Comparison of ENCODE assay signal across 8 mouse cellular contexts in the genomic region with DNA sequence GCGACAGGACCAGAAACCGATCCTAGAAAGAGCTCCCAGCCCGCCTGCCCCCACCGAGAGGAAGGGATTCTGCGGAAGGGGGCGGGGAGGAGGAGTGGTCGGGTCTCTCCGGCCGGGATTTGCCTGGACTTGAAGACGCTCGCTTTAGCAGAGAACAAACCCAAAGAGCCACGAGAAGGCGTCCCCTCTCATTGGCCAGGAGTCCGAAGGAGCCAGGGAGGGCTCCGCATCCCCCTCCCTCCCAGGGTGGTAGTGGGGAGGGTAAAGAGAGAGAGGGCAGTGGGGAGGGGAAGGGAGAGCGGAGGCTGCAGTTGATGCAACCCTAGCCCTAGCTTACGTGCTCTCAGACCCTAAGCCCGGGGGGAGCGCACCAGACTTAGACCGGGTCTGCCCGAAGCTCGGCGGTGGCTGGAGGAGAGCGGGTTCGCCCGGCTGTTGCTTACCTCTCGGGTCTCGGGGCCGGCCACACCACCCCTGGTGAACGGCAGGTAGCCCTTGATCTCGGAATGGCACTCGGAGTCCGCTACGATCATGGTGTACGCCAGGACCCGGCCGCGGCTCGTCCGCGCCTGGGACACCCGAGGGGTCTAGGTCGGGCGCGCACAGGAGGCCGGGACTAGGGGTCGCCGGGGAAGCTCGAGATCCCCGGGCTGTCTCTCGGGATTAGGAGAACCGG. TPM values are rescaled to one million over a fixed set of nuclear protein-coding genes. Genes with fewer than 3 reads are reported as not detected.
DNase-seq lines count a peak whose midpoint lies in the region; ATAC-seq lines count a peak whose summit lies in the region.

No protein-coding gene starts in this region.

- peak overlapping the region; percentile 74 for H3K27ac ChIP-seq in heart, embryonic 12.5 days (ENCODE audit: poor library complexity, severe bottlenecking)
- H3K27ac ChIP-seq in kidney, embryonic 16.5 days (ENCODE audit: low read length): peak overlapping the region; percentile 92
- H3K27ac ChIP-seq in liver, embryonic 16.5 days (ENCODE audit: low read length): peak overlapping the region; percentile 81
- peak overlapping the region; percentile 64; the same call in 1 of the 2 replicates for H3K27ac ChIP-seq in neural tube, embryonic 14.5 days (ENCODE audit: low read depth, low read length)

- DNase-seq in CD8-positive naive resting alpha-beta T cell, adult 2 months (ENCODE audit: low read depth in 2 of 2, low spot score in 2 of 2): peak; percentile 24 to 34
- peak; percentile 81 for DNase-seq in brain, adult 2 months (ENCODE audit: low read depth, low spot score)
- peak; percentile 40 for DNase-seq in thymus, postnatal 14 days

- WGBS in heart, embryonic 12.5 days: under 1% methylated on average over 52 of the region's 52 CpGs
- WGBS in kidney, embryonic 16.5 days: under 1% methylated on average over 52 of the region's 52 CpGs
- under 1% methylated on average over 51 of the region's 52 CpGs for WGBS in liver, embryonic 16.5 days (ENCODE audit: insufficient replicate concordance)
- WGBS in neural tube, embryonic 14.5 days: 1% methylated on average over 52 of the region's 52 CpGs

- H3K9ac ChIP-seq in heart, embryonic 12.5 days: peak overlapping the region; percentile 83
- peak overlapping the region; percentile 84 for H3K9ac ChIP-seq in kidney, embryonic 16.5 days (replicated peaks; ENCODE audit: low read length)
- peak overlapping the region; percentile 92 for H3K9ac ChIP-seq in liver, embryonic 16.5 days (ENCODE audit: low read depth, low read length)
- H3K9ac ChIP-seq in neural tube, embryonic 14.5 days (replicated peaks; ENCODE audit: low read depth, low read length): peak overlapping the region; percentile 74

- H3K4me1 ChIP-seq in heart, embryonic 12.5 days (replicated peaks): peaks cover 39% of the 10 kb centered on the region
- peaks cover 39% of the 10 kb centered on the region for H3K4me1 ChIP-seq in kidney, embryonic 16.5 days (ENCODE audit: insufficient read depth, low read length)
- peaks cover 76% of the 10 kb centered on the region for H3K4me1 ChIP-seq in liver, embryonic 16.5 days (ENCODE audit: control insufficient read depth, low read depth, low read length)
- peaks cover 6% of the 10 kb centered on the region; the same call in 1 of the 2 replicates for H3K4me1 ChIP-seq in neural tube, embryonic 14.5 days (ENCODE audit: control insufficient read depth, insufficient read depth, low read length)

- H3K27me3 ChIP-seq in heart, embryonic 12.5 days (replicated peaks): no peaks in the 10 kb centered on the region
- H3K27me3 ChIP-seq in kidney, embryonic 16.5 days (ENCODE audit: insufficient read depth, low read length): no peaks in the 10 kb centered on the region
- H3K27me3 ChIP-seq in liver, embryonic 16.5 days (ENCODE audit: control insufficient read depth, insufficient read depth, low read depth, low read length): no peaks in the 10 kb centered on the region
- no peaks in the 10 kb centered on the region; the same call in 1 of the 2 replicates for H3K27me3 ChIP-seq in neural tube, embryonic 14.5 days (ENCODE audit: control insufficient read depth, insufficient read depth, low read length)

- 0 out of 2 replicates have a peak, but pooled peaks have one; percentile 2 for ATAC-seq in erythroid progenitor cell, adult 5-6 weeks (replicated peaks; ENCODE audit: low FRiP score, poor library complexity, severe bottlenecking)
- peak; percentile 68 for ATAC-seq in heart, embryonic 12.5 days (ENCODE audit: insufficient number of reproducible peaks, low FRiP score)
- peak; percentile 87 for ATAC-seq in kidney, embryonic 16.5 days (ENCODE audit: low FRiP score, low TSS enrichment)
- ATAC-seq in liver, embryonic 16.5 days (ENCODE audit: low read depth): peak; percentile 19
- peak; percentile 72 for ATAC-seq in neural tube, embryonic 14.5 days (ENCODE audit: low read depth)

- H3K4me3 ChIP-seq in heart, embryonic 12.5 days: peak overlapping the region; percentile 85
- peak overlapping the region; percentile 85 for H3K4me3 ChIP-seq in kidney, embryonic 16.5 days (ENCODE audit: low read length)
- H3K4me3 ChIP-seq in liver, embryonic 16.5 days (ENCODE audit: low read depth, low read length): peak overlapping the region; percentile 88
- peak overlapping the region; percentile 83 for H3K4me3 ChIP-seq in neural tube, embryonic 14.5 days (ENCODE audit: low read depth, low read length)

- H3K9me3 ChIP-seq in heart, embryonic 12.5 days (replicated peaks): no peaks in the 10 kb centered on the region
- no peaks in the 10 kb centered on the region for H3K9me3 ChIP-seq in kidney, embryonic 16.5 days (ENCODE audit: low read length)
- H3K9me3 ChIP-seq in liver, embryonic 16.5 days (replicated peaks; ENCODE audit: control insufficient read depth, low read length): no peaks in the 10 kb centered on the region
- H3K9me3 ChIP-seq in neural tube, embryonic 14.5 days (ENCODE audit: control insufficient read depth, low read length): no peaks in the 10 kb centered on the region

- peak overlapping the region; percentile 76 for H3K4me2 ChIP-seq in heart, embryonic 12.5 days
- H3K4me2 ChIP-seq in kidney, embryonic 16.5 days (replicated peaks; ENCODE audit: low read depth, low read length): peak overlapping the region; percentile 73
- peak overlapping the region; percentile 97 for H3K4me2 ChIP-seq in liver, embryonic 16.5 days (ENCODE audit: low read depth, low read length)
- H3K4me2 ChIP-seq in neural tube, embryonic 14.5 days (ENCODE audit: low read depth, low read length): peak overlapping the region; percentile 85

- no peaks in the 10 kb centered on the region for H3K36me3 ChIP-seq in heart, embryonic 12.5 days
- no peaks in the 10 kb centered on the region for H3K36me3 ChIP-seq in kidney, embryonic 16.5 days (ENCODE audit: insufficient read depth, low read length)
- H3K36me3 ChIP-seq in liver, embryonic 16.5 days (ENCODE audit: control insufficient read depth, insufficient read depth): no peaks in the 10 kb centered on the region
- no peaks in the 10 kb centered on the region for H3K36me3 ChIP-seq in neural tube, embryonic 14.5 days (ENCODE audit: control insufficient read depth, insufficient read depth, low read length)

RNA-seq across cellular contexts. Expression of a gene that starts 0.5 kb away (rescaled TPM):
- total RNA-seq in erythroid progenitor cell, adult 5-6 weeks (2015; ENCODE audit: low replicate concordance): 11.2 and 11.7 TPM in 2 replicates
- 7.8 and 10.9 TPM in 2 replicates for total RNA-seq in erythroid progenitor cell, adult 5-6 weeks (2017; ENCODE audit: low replicate concordance)
- polyA plus RNA-seq in heart, embryonic 12.5 days (2016; fragmentation: Nextera tagmentation; extraction: Ambion mirVana): 10.3 and 10.5 TPM in 2 replicates
- polyA plus RNA-seq in kidney, embryonic 16.5 days (2015; fragmentation: Nextera tagmentation; extraction: Ambion mirVana): 20.4 and 21.2 TPM in 2 replicates
- polyA plus RNA-seq in liver, embryonic 16.5 days (2015; fragmentation: Nextera tagmentation; extraction: Ambion mirVana): 7.9 and 8.1 TPM in 2 replicates
- polyA plus RNA-seq in neural tube, embryonic 14.5 days (2014; fragmentation: Nextera tagmentation; extraction: Ambion mirVana): 5.9 and 7.3 TPM in 2 replicates

RNA-seq across cellular contexts. Expression of a gene that starts 23.7 kb away (rescaled TPM):
- total RNA-seq in erythroid progenitor cell, adult 5-6 weeks (2015; ENCODE audit: low replicate concordance): 1,556 and 1,764 TPM in 2 replicates
- total RNA-seq in erythroid progenitor cell, adult 5-6 weeks (2017; ENCODE audit: low replicate concordance): 3,478 and 4,268 TPM in 2 replicates
- polyA plus RNA-seq in heart, embryonic 12.5 days (2016; fragmentation: Nextera tagmentation; extraction: Ambion mirVana): 1,373 and 1,377 TPM in 2 replicates
- 1,057 and 1,144 TPM in 2 replicates for polyA plus RNA-seq in kidney, embryonic 16.5 days (2015; fragmentation: Nextera tagmentation; extraction: Ambion mirVana)
- 1,068 and 1,164 TPM in 2 replicates for polyA plus RNA-seq in liver, embryonic 16.5 days (2015; fragmentation: Nextera tagmentation; extraction: Ambion mirVana)
- polyA plus RNA-seq in neural tube, embryonic 14.5 days (2014; fragmentation: Nextera tagmentation; extraction: Ambion mirVana): 1,619 and 1,728 TPM in 2 replicates

RNA-seq across cellular contexts. Expression of a gene that starts 25.6 kb away (rescaled TPM):
- 107 and 129 TPM in 2 replicates for total RNA-seq in erythroid progenitor cell, adult 5-6 weeks (2015; ENCODE audit: low replicate concordance)
- 248 and 264 TPM in 2 replicates for total RNA-seq in erythroid progenitor cell, adult 5-6 weeks (2017; ENCODE audit: low replicate concordance)
- 130 and 135 TPM in 2 replicates for polyA plus RNA-seq in heart, embryonic 12.5 days (2016; fragmentation: Nextera tagmentation; extraction: Ambion mirVana)
- polyA plus RNA-seq in kidney, embryonic 16.5 days (2015; fragmentation: Nextera tagmentation; extraction: Ambion mirVana): 159 and 164 TPM in 2 replicates
- polyA plus RNA-seq in liver, embryonic 16.5 days (2015; fragmentation: Nextera tagmentation; extraction: Ambion mirVana): 77.7 and 83.4 TPM in 2 replicates
- polyA plus RNA-seq in neural tube, embryonic 14.5 days (2014; fragmentation: Nextera tagmentation; extraction: Ambion mirVana): 146 and 170 TPM in 2 replicates

RNA-seq across cellular contexts. Expression of a gene that starts 46.0 kb away (rescaled TPM):
- 10.5 and 12.2 TPM in 2 replicates for total RNA-seq in erythroid progenitor cell, adult 5-6 weeks (2015; ENCODE audit: low replicate concordance)
- total RNA-seq in erythroid progenitor cell, adult 5-6 weeks (2017; ENCODE audit: low replicate concordance): 5.7 and 16.2 TPM in 2 replicates
- 16.4 and 18.2 TPM in 2 replicates for polyA plus RNA-seq in heart, embryonic 12.5 days (2016; fragmentation: Nextera tagmentation; extraction: Ambion mirVana)
- polyA plus RNA-seq in kidney, embryonic 16.5 days (2015; fragmentation: Nextera tagmentation; extraction: Ambion mirVana): 21.0 and 22.2 TPM in 2 replicates
- polyA plus RNA-seq in liver, embryonic 16.5 days (2015; fragmentation: Nextera tagmentation; extraction: Ambion mirVana): 8.2 and 11.4 TPM in 2 replicates
- polyA plus RNA-seq in neural tube, embryonic 14.5 days (2014; fragmentation: Nextera tagmentation; extraction: Ambion mirVana): 12.3 and 13.2 TPM in 2 replicates

RNA-seq across cellular contexts. Expression of a gene that starts 54.1 kb away (rescaled TPM):
- total RNA-seq in erythroid progenitor cell, adult 5-6 weeks (2015; ENCODE audit: low replicate concordance): 2.9 and 3.8 TPM in 2 replicates
- 4.4 and 5.4 TPM in 2 replicates for total RNA-seq in erythroid progenitor cell, adult 5-6 weeks (2017; ENCODE audit: low replicate concordance)
- 0.23 and 0.27 TPM in 2 replicates for polyA plus RNA-seq in heart, embryonic 12.5 days (2016; fragmentation: Nextera tagmentation; extraction: Ambion mirVana)
- 0.29 and 0.54 TPM in 2 replicates for polyA plus RNA-seq in kidney, embryonic 16.5 days (2015; fragmentation: Nextera tagmentation; extraction: Ambion mirVana)
- polyA plus RNA-seq in liver, embryonic 16.5 days (2015; fragmentation: Nextera tagmentation; extraction: Ambion mirVana): 0.91 and 1.2 TPM in 2 replicates
- 0.12 and 0.53 TPM in 2 replicates for polyA plus RNA-seq in neural tube, embryonic 14.5 days (2014; fragmentation: Nextera tagmentation; extraction: Ambion mirVana)

Comparison
In these comparisons a context has a peak if more than half of its experiments do, and no peak if none do; other contexts are left out.
1. Peak in every context shown above with its lines: DNase-seq, ATAC-seq, H3K4me3 ChIP-seq and H3K27ac ChIP-seq.
2. DNase-seq: peak in every context shown above with its lines; median percentile 81 in brain, adult 2 months; 40 in thymus, postnatal 14 days; 29 in CD8-positive naive resting alpha-beta T cell, adult 2 months.
3. ATAC-seq: peak in every context shown above with its lines; median percentile 87 in kidney, embryonic 16.5 days; 72 in neural tube, embryonic 14.5 days; 68 in heart, embryonic 12.5 days; 19 in liver, embryonic 16.5 days; 2 in erythroid progenitor cell, adult 5-6 weeks.